Mouse (Mus musculus) stomach, embryonic 16.5 days (tissue): Measurements from ENCODE around the gene Adam19. TPM values are rescaled to one million over a fixed set of nuclear protein-coding genes. Genes with fewer than 3 reads are reported as not detected.

ENCODE experiments used
- ATAC-seq: fragments of 200-750 bp; cut with Nextera tagmentation; 2 replicates; pipeline ENCODE4 v1.8.0; 2017; ENCODE audit warnings: moderate number of reproducible peaks, moderate TSS enrichment; ENCODE audit not compliant: insufficient read depth, low FRiP score
- H3K27ac ChIP-seq: fragments of 300-500 bp; sonication (generic); 2 replicates; pipeline ENCODE4 v1.5.1; 2014; ENCODE audit warnings: low read length
- H3K27me3 ChIP-seq: fragments of 300-500 bp; sonication (generic); 2 replicates; pipeline ENCODE4 v1.6.1; 2014; ENCODE audit warnings: low read length, control low read depth, mixed read lengths; ENCODE audit not compliant: control insufficient read depth, insufficient read depth
- H3K36me3 ChIP-seq: fragments of 300-500 bp; sonication (generic); 2 replicates; pipeline ENCODE4 v1.6.1; 2014; ENCODE audit warnings: low read length; ENCODE audit not compliant: control insufficient read depth, insufficient read depth
- H3K4me1 ChIP-seq: fragments of 300-500 bp; sonication (generic); 2 replicates; pipeline ENCODE4 v1.6.1; 2014; ENCODE audit warnings: low read length, control low read depth, mixed read lengths; ENCODE audit not compliant: control insufficient read depth, insufficient read depth
- H3K4me2 ChIP-seq: fragments of 300-500 bp; sonication (generic); 2 replicates; pipeline ENCODE4 v1.6.1; 2014; ENCODE audit warnings: low read depth, low read length, mixed read lengths
- H3K4me3 ChIP-seq: fragments of 300-500 bp; sonication (generic); replicated peaks from 2 replicates; pipeline ENCODE4 v1.5.1; 2014; ENCODE audit warnings: mild to moderate bottlenecking, low read length
- H3K9ac ChIP-seq: fragments of 300-500 bp; sonication (generic); 2 replicates; pipeline ENCODE4 v1.6.1; 2014; ENCODE audit warnings: low read length
- H3K9me3 ChIP-seq: fragments of 300-500 bp; sonication (generic); replicated peaks from 2 replicates; pipeline ENCODE4 v1.6.1; 2016; ENCODE audit warnings: low read length, control low read depth; ENCODE audit not compliant: control insufficient read depth
- WGBS: fragments of 180-500 bp; shearing (Covaris S2); extraction: QIAGEN DNeasy Blood & Tissue Kit; methylation state at CpG from one replicate; pipeline ENCODE4 v1.1.7; 2014; 5-methylcytosine and 5-hydroxymethylcytosine counted together
- polyA plus RNA-seq: library from polyadenylated mRNA; unstranded; fragments of >200 nt; fragmentation: Nextera tagmentation; extraction: Ambion mirVana; gene quantifications from 2 replicates; pipeline ENCODE4 v1.2.1, GENCODE M21; 2015

The Adam19 gene
- polyA plus RNA-seq, 1 experiment from 2014 or later = 22.4 TPM

- Histone ChIP-seq H3K9ac (no peak overlapping the region), H3K4me1 (no peaks in the 10 kb centered on the region), H3K36me3 (no peaks in the 10 kb centered on the region), H3K4me3 (no peak overlapping the region), H3K9me3 (no peaks in the 10 kb centered on the region), H3K27me3 (no peaks in the 10 kb centered on the region), H3K27ac (no peak overlapping the region), H3K4me2 (no peak overlapping the region)
- ATAC-seq = no peak
- WGBS = 60% methylated on average over 3 of the region's 3 CpGs
These were observed 24.3 kb upstream of the Adam19 start for GRCm38 (mm10) chr11:46031470-46031869.

DNA sequence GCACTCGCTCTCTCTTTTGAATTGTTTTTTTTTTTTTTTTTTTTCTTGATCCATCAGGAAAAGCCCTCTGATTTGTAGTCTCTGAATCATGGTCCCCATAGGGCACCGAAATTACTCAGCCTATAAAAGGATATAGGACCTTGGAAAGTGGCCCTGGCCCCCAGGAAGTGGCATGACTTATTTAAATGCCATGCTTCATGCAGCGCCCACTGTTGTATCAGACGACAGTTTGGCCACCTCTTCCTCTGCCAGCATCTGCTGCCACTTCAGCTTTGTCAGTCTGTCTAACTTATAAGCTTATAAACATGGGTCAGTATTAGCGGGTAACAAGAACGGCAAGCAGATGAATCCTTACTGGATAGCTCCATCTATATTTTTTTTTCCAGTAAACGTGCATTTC lies 22.8 kb upstream of the Adam19 start:
- Histone ChIP-seq H3K4me3 (no peak overlapping the region), H3K27me3 (no peaks in the 10 kb centered on the region), H3K4me2 (no peak overlapping the region)

DNA sequence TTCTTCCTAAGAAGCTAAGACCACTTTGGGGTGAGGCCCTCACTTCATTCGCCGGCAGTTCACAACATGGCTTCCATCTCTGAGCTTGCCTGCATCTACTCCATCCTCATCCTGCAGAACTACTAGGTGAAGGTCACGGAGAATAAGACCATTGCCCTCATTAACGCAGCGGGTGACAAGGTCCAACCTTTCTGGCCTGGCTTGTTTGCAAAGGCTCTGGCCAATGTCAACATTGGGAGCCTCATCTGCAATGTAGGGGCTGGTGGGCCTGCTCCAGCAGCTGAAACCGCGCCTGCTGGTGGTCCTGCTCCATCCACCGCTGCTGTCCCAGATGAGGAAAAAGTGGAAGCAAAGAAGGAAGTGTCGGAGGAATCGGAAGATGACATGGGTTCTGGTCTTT lies 19.4 kb upstream of the Adam19 start:
- Histone ChIP-seq H3K4me3 (no peak overlapping the region), H3K36me3 (no peaks in the 10 kb centered on the region), H3K4me2 (no peak overlapping the region), H3K27me3 (no peaks in the 10 kb centered on the region), H3K27ac (no peak overlapping the region), H3K4me1 (0 out of 2 replicates have a peak, but pooled peaks cover 3% of the 10 kb centered on the region), H3K9me3 (no peaks in the 10 kb centered on the region), H3K9ac (no peak overlapping the region)
- no peak for ATAC-seq
- WGBS = 89% methylated on average over 10 of the region's 10 CpGs

More for the DNA sequence above, 22.8 kb upstream of the Adam19 start:
- H3K9me3 ChIP-seq = no peaks in the 10 kb centered on the region
- H3K36me3 ChIP-seq = no peaks in the 10 kb centered on the region
- 87% methylated on average over 7 of the region's 7 CpGs for WGBS
- no peak for ATAC-seq
- no peak overlapping the region for H3K27ac ChIP-seq
- H3K4me1 ChIP-seq = no peaks in the 10 kb centered on the region
- H3K9ac ChIP-seq = no peak overlapping the region

DNA sequence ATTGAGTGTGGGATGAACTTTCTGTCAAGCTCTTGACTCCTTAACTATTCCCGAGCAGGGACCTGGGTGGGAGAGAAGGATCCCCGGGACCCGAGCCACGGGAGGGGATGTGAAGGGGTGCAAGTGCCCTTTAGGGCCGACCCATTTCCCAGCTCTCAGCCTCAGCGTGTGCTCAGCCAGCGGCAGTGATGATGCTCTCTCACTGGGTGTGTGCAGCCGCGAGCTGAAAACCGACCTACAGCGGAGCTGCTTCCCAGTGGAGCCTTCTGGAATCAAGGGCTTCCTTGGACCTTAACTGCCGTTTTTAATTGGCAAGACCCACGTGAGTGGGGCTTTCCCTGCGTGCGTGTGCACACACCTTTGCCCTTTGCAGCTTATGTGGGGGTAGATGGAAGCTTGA lies 16.9 kb upstream of the Adam19 start:
- Histone ChIP-seq H3K4me3 (no peak overlapping the region), H3K36me3 (no peaks in the 10 kb centered on the region), H3K27me3 (no peaks in the 10 kb centered on the region), H3K9me3 (no peaks in the 10 kb centered on the region), H3K4me1 (0 out of 2 replicates have a peak, but pooled peaks cover 3% of the 10 kb centered on the region), H3K9ac (no peak overlapping the region), H3K27ac (no peak overlapping the region), H3K4me2 (no peak overlapping the region)
- ATAC-seq = no peak
- WGBS = 60% methylated on average over 15 of the region's 15 CpGs

DNA sequence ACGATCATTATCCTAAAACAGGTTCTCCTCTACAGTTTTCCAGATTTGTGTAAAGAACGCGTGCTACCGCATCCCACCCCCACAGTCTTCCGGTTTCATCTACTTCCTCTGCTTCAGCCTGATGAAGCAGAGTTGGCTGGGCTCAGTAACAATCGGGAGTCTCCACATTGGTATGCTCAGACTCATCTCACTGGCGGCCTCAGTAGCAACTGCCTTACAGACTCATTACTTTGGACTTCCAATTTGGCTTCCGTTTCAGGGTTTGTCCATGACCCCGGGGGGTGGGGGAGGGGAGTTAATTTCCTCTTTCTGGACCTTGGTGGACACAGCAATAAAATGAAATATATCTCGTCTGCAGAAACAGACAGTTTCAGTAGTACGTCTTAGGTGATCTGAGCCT lies 16.5 kb upstream of the Adam19 start:
- no peak overlapping the region for H3K9ac ChIP-seq
- H3K9me3 ChIP-seq = no peaks in the 10 kb centered on the region
- no peaks in the 10 kb centered on the region for H3K36me3 ChIP-seq
- no peak overlapping the region for H3K4me2 ChIP-seq
- ATAC-seq = no peak
- H3K27me3 ChIP-seq = no peaks in the 10 kb centered on the region
- no peak overlapping the region for H3K27ac ChIP-seq
- no peak overlapping the region for H3K4me3 ChIP-seq
- 0 out of 2 replicates have a peak, but pooled peaks cover 3% of the 10 kb centered on the region for H3K4me1 ChIP-seq
- WGBS = 60% methylated on average over 11 of the region's 11 CpGs

GRCm38 (mm10) chr11:46040841-46041556 lies 14.8 kb upstream of the Adam19 start:
- 74% methylated on average over 9 of the region's 9 CpGs for WGBS
- Histone ChIP-seq H3K36me3 (no peaks in the 10 kb centered on the region), H3K9ac (no peak overlapping the region), H3K4me3 (no peak overlapping the region), H3K4me2 (no peak overlapping the region), H3K9me3 (no peaks in the 10 kb centered on the region), H3K27me3 (no peaks in the 10 kb centered on the region), H3K4me1 (0 out of 2 replicates have a peak, but pooled peaks cover 3% of the 10 kb centered on the region), H3K27ac (no peak overlapping the region)
- ATAC-seq = no peak

GRCm38 (mm10) chr11:46041607-46042267 lies 14.1 kb upstream of the Adam19 start:
- H3K9ac ChIP-seq = no peak overlapping the region
- no peak for ATAC-seq
- 63% methylated on average over 12 of the region's 12 CpGs for WGBS
- no peaks in the 10 kb centered on the region for H3K9me3 ChIP-seq
- 0 out of 2 replicates have a peak, but pooled peaks cover 3% of the 10 kb centered on the region for H3K4me1 ChIP-seq
- H3K27me3 ChIP-seq = no peaks in the 10 kb centered on the region
- no peak overlapping the region for H3K4me3 ChIP-seq
- no peak overlapping the region for H3K4me2 ChIP-seq
- H3K27ac ChIP-seq = no peak overlapping the region
- no peaks in the 10 kb centered on the region for H3K36me3 ChIP-seq

GRCm38 (mm10) chr11:46044781-46045180 lies 11.0 kb upstream of the Adam19 start:
- no peak for ATAC-seq
- no peak overlapping the region for H3K9ac ChIP-seq
- 89% methylated on average over 5 of the region's 5 CpGs for WGBS

GRCm38 (mm10) chr11:46047264-46047663 lies 8.5 kb upstream of the Adam19 start:
- H3K9me3 ChIP-seq = no peaks in the 10 kb centered on the region
- no peaks in the 10 kb centered on the region for H3K4me1 ChIP-seq
- no peak overlapping the region for H3K27ac ChIP-seq
- H3K4me3 ChIP-seq = no peak overlapping the region
- no peaks in the 10 kb centered on the region for H3K27me3 ChIP-seq
- no peak overlapping the region for H3K9ac ChIP-seq
- 81% methylated on average over 3 of the region's 3 CpGs for WGBS
- no peaks in the 10 kb centered on the region for H3K36me3 ChIP-seq
- H3K4me2 ChIP-seq = no peak overlapping the region
- no peak for ATAC-seq

More at GRCm38 (mm10) chr11:46044781-46045180, 11.0 kb upstream of the Adam19 start:
- H3K9me3 ChIP-seq = no peaks in the 10 kb centered on the region
- H3K27me3 ChIP-seq = no peaks in the 10 kb centered on the region
- H3K4me1 ChIP-seq = no peaks in the 10 kb centered on the region
- H3K4me3 ChIP-seq = no peak overlapping the region
- no peak overlapping the region for H3K27ac ChIP-seq
- H3K36me3 ChIP-seq = no peaks in the 10 kb centered on the region
- no peak overlapping the region for H3K4me2 ChIP-seq
